Mouse (Mus musculus) naive thymus-derived CD4-positive, alpha-beta T cell, adult 2 months (primary cell): ENCODE data around the gene Rmi1.
A peak's percentile ranks its signal among the peaks of the same experiment; 100 is the strongest.
"Not testable (repeated sequence)": the region's sequence is repeated elsewhere in the genome, so short reads cannot be mapped to it uniquely, and the experiment has no call there.

Experiments
- DNase-seq: peaks from one replicate; pipeline ENCODE4 v3.0.0-alpha.2; 2011; ENCODE audit warnings: low read depth

Gene Rmi1

DNA sequence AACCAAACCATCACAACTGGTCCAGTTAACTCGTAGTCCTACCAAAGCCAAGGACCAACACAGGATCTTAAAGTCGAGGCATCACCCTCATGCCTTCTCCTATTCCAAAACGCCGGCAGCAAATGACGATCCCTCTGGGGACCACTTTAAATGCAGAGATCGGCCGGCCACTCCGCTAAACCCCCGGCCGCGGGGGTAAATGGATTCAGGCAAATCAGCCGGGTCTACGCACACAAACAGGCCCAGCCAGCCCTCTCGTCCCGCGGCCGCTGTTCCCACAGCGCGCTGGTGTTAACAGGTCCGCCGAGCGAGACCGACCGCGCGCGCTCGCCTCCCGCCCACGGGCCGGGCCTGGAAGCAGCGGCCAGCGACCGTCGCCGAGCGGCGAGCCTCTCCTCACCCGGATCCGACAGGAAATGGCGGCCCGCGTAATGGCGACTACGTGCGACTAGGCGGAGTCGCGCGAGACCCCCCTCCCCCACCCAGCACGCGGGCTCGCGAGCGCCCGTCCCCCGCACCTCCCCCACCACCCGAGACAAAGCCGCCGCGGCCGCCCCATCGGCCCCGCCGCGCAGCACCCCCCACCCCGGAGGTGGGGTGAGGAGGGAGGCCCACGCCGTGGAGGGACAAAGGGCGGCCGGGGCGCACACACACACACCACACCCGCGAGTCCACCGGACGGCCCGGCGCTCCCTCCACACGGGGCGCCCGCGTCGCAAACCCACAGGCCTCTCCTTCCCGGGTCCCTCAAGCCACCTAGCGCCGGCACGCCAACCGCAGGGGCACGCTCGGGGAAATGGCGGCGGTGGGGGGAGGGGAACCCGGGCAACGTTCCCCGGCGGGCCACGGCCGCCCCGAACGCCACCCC, 679 bp upstream of the Rmi1 start:
- DNase-seq, result peak; percentile 85

- DNase-seq, result no peak
Observed at GRCm38 (mm10) chr13:58402744-58403110, 679 bp downstream of the Rmi1 start.

- DNase-seq, result peak; percentile 13
Observed at GRCm38 (mm10) chr13:58403243-58403642, 1.2 kb downstream of the Rmi1 start, which contains the start of gene Hnrnpk. Gene Hnrnpk (minus strand): TSS chr13:58403343.

DNA sequence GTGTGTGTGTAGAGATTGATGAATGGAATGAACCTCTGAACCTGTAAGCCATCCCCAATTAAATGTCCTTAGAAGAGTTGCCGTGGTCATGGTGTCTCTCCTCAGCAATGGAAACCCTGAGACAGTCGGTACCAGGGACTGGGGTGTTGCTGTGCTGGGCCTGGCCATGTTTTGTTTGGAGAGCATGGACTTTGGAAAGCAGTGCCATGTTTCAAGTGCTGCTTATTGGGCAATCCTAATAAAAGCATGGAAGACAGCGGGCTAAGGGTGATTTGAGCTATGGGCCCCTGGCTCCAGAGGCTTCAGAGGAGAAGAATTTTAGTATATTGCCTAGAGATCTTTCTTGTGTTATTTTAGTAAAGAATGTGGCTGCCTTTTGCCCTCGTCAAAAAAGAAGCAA, 9.0 kb downstream of the Rmi1 start:
- no peak for DNase-seq

DNA sequence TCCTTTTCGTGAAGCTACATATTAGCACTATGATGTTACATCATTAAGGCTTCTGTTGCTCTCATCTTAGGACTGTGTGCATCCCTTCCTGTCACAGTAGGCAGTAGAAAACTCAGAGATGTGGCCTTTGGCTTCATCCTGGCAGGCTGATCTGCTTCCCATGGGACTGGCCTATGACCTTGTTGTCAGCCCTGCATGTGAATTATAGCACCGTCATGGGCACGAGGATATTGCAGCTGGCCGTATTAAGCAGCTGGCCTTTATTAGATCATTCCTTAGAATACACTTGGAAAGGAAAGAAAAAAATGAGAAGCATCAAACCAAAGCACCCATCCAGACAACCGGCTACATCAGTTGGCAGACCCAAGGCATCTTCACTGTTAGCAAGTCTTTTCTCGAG, 13.3 kb downstream of the Rmi1 start:
- no peak for DNase-seq

GRCm38 (mm10) chr13:58415838-58416237, 13.8 kb downstream of the Rmi1 start:
- no peak for DNase-seq

- DNase-seq, result no peak
Observed at GRCm38 (mm10) chr13:58418656-58419055, 16.6 kb downstream of the Rmi1 start.

GRCm38 (mm10) chr13:58419266-58419665, 17.2 kb downstream of the Rmi1 start:
- DNase-seq, result no peak

DNA sequence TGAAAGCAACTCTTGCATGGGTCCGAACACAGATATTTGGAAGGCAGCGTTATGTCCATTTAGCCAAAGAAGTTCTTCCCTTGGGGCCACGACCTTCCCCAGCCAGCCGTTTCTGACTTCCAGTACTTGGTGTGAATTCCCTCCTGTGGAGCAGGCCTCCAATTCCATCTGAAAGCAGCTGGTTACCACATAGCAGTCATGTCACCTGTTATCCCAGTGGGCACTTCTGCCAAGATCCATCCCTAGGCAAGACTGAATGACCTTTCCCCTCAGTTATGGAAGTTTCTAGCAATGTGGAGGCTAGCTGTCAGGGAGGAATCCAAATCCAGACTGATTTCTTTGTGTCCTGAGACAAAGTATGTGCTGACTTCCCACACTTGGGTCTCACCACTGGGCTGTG, 19.0 kb downstream of the Rmi1 start:
- DNase-seq, result no peak

GRCm38 (mm10) chr13:58422242-58422641, 20.2 kb downstream of the Rmi1 start:
- DNase-seq, result no peak

DNA sequence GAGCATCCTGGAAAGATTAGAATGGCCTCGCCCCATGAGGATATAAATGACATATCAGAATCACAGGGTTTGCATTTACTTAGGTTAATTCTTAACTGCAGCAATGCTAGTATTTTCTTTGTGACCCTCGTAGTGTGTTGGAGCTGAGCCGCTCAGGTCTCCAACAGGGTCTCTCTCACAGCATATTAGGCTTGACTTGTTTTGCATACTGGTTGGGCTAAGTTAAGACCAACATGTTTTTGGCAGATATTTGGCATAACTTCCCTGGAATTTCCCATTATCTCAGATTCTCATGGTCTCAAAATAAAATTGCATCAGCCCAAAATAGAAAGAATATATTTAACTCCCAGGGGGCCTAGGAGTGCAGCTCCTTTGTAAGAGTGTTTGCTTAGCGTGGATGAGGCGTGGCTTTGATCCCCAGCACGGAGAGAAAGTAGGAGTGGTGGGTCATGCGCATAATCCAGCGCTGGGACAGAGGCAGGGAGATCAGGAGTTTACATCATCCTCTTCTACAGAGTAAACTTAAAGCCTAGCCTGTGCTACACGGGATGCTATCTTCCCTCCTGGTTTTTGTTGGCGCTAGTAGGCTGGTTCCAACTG, 21.1 kb downstream of the Rmi1 start:
- no peak for DNase-seq

DNA sequence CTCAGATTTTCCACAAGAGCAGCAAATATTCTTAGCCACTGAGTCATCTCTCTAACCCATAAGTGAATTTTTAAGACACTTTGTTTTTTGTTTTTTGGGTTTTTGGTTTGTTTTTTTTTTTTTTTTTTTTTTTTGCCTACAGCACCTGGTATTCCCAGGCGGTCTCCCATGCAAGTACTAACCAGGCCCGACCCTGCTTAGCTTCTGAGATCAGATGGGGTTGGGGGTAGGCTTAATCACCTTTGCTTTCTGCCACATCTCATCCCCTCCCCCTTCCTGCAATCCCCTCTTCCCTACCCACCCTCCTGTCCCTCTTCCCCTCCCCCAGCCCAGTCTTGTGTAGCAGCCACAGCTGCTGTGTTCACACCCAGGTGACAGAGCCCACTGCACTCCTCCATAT, 37.7 kb downstream of the Rmi1 start:
- DNase-seq, result no peak

DNA sequence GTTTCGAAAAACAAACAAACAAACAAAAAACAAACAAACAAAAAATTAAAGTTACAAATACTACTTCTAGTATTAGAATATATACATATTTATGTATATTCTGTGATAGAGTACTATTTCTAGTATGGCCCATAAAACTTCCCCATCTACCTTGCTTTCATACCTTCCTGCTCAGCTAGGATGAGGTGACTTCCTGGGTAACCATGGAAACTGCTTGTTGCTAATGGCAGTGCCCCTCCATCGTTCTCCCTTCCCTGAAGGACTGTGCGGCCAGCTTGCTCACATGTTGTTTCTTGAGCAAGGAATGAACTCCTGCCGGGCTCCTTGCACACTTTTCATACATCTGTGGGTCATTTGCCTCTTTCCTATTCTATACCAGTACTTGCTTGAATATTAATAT, 41.3 kb downstream of the Rmi1 start:
- no peak for DNase-seq

GRCm38 (mm10) chr13:58443787-58444186, 41.7 kb downstream of the Rmi1 start:
- DNase-seq, result no peak

DNA sequence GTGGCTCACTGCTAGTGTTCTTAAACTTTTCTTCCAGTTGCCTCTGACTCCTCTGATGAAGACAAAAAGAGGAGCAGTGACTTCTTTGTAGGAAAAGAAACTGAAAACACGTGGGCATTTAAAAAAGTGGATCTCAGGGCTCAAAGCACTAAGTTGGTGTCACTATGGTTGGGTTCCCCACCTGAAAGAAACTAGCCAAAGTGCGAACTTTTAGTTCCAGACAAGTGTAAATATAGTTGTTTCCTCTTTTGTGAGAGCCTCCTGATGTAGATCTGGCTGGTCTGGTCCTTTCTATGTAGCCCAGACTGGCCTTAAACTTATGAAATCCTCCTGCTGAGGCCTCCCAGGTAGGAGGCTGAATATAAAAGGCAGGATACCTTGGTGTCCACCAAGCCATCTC, 44.5 kb downstream of the Rmi1 start:
- DNase-seq, result no peak

DNA sequence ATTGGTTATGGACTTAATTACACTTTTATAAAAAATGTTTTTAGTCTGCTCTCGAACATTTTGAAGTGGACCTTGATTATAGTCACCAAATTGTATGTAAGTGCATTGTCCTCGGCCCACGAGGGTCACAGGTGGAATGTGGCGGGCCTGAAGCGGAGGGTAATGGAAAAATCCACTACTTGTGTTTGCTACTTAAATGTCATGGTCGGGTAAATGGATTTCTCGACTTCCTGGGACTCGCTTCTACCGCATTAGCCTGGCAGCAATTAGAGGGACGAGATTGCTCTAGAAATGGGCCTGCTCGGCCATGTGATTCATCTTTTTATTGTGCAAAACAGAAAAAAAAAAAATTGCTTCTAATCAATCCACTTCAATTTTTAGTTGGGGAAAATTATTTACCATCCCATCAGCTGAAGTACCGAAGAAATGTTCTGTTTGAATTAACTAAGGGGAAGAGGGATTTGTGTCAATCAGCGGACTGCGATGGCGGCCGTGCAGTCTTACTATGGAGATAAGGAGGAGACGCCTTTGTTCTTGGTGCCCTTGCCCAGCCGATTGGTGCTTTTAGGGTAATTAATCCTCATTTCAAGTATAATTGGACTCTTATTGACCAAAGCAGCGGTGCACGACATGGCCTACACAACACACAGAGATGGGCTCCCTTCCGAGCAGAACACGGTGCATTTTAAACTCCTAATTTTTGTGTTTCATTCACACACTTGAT, 48.6 kb downstream of the Rmi1 start:
- no peak for DNase-seq

DNA sequence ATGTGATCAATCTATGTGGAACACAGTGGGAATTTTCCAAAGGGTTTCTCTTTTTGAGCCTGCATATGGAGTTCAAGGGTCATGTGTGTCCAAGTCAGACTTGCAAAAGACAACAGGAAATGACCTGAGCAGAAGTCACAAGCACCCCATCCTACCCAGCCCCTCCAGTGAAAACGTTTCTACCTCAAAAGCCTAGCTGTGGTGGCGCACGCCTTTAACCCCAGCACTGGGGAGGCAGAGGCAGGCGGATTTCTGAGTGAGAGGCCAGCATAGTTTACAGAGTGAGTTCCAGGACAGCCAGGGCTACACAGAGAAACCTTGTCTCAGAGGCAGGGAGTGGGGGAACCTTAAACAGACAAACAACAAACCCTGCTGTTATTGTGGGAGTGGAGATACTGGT, 50.2 kb downstream of the Rmi1 start:
- DNase-seq, result no peak

DNA sequence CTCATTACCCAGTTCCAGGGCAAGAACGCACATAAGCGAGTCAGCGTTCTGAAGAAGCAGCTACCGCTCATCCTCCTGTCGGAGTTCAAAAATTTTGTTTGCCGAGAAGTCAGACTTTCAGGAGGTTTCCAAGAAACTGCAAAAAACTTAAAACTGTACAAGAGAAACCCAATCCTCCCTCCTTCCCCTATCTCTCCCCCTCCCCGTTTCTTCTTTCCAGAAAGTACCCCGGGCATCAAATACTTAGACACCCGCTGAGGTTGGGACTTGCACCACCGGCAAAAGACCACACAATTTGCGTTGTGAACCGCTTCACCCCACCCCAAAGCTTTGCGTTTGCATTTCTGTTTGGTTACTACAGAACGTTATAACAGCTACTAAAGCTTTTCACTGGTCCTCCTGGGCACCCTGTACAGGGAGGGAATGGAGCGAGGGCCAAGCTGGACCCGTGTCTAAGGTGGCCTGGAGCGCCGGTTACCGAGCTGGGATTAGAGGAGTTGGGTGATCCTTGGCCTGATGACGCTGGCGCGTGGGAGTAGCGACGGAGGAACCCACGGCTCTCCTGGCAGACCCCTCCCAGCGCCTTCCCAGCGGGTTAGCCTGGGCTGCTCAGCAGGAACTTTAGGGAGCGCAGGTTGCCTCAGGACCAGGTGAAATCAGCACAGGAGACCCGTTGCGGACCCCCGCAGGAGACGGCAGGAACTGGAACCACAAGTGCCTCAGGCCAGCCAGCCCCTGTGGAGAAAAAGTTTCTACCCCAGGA, 50.8 kb downstream of the Rmi1 start:
- no peak for DNase-seq

DNA sequence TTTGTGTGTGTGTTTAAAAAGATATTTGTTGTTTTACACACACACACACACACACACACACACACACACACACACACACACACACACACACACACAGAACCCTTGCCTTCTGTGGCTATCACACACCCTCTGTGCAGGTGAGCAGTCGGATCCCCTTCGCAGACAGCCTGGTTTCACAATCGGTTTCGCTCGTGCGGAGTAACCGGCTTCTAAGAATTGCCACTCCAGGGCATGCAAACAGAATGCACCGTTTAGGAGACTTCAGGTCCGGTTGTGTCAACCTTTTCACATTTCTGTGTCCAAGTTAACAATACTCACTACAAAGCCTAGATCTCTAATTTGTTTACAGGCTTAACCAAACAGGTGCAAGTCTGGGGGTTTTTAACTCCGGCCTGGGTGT, 51.5 kb downstream of the Rmi1 start:
- no peak for DNase-seq

GRCm38 (mm10) chr13:58456547-58456946, 54.5 kb downstream of the Rmi1 start:
- DNase-seq, result no peak

- not testable (repeated sequence) for DNase-seq
Observed at GRCm38 (mm10) chr13:58458811-58459210, 56.8 kb downstream of the Rmi1 start.
